Mouse (Mus musculus): ENCODE data around the gene Trim10.
"Not testable (repeated sequence)": the region's sequence is repeated elsewhere in the genome, so short reads cannot be mapped to it uniquely, and the experiment has no call there.

The Trim10 gene

GRCm38 (mm10) chr17:36866719-36867527 lies 2.5 kb upstream of the Trim10 start, which contains the start of gene Trim15:
Gene Trim15, minus strand, starts transcription at chr17:36867210.
- no peak for DNase-seq

DNA sequence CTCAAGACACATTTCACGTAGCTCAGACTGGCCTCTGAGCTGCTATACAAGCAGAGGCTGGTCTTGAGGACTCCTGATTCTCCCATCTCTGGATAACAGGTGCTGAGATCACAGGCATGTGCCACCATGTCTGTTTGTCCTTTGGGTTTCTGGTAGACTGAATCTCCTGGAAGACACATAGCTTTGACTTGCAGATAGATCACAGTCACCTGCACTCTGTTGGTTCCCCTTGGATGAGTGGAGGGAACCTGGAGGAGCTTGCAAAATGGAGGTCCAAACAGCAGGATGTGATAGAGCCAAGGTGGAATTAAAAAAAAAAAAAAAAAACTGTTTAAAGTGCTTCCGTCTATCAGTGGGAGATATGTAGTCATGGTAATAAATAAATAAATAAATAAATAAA lies 538 bp upstream of the Trim10 start:
- DNase-seq: no peak

DNA sequence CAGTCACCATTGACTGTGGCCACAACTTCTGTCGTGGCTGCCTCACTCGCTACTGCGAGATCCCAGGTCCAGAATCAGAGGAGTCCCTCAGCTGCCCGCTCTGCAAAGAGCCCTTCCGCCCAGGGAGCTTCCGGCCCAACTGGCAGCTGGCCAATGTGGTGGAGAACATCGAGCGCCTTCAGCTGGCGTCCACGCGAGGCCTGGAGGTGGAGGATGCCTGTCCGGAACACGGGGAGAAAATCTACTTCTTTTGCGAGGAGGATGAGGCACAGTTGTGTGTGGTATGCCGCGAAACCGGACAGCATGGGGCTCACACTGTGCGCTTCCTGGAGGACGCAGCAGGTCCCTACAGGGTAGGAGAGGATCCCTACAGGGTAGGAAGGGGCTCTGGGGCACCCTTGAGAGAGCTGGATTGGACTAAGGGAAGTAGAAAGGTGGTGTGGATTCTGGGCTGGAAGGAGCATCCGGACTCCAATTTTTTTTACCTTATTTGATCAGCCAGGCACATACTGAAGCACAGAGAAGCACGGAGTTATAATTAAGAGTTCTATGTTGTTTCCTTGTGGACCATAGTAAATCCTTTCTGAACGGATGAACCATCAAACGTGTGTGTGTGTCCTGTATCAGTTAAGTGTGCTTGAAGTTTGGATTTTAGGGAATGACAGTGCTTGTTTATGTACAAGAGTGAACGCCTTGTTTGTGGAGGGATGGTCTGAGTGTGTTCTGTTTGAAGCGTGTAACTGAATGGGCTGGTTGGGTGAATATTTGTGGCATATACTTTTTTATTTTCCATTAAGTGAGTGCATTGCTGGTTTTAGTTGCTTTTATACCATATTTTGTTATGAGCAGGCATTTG lies 809 bp downstream of the Trim10 start:
- DNase-seq: no peak

DNA sequence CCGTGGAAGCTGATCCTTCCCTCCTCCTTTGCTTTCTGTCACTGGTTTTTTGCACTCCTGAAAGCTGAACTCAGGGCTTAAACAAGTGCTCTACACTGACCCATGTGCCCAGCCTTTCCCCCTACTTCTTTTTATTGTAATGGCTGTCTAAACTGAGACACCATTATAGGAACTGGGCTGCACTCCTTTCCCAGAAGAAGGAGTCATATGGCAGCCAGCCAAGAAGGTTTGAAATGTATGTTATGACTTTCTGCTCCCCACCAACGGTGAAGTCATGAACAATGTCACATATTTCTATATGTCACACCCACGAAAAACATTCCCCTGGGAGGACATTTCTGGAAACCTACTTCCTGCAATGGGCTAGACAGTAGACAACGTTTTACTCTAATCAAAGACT lies 5.3 kb downstream of the Trim10 start:
- DNase-seq: no peak

DNA sequence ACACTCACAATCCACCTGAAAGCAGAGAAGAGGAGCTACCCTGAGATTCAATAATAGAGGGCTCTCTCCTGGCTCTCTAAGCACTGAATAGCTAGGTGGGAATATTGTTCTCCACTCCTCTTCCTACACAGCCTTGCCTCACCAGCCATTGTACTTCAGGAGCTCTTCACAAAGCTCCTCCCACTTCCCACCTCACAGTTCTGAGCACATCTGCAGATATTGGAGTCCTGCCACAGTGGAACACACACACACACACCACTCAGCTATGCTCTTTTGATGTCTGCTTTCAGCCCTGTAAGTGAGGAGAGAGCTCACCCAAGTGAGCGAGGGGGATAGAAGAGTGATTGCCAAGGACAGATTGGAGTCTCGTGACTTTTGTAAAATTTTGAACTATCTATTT lies 14.0 kb downstream of the Trim10 start:
- no peak for DNase-seq

DNA sequence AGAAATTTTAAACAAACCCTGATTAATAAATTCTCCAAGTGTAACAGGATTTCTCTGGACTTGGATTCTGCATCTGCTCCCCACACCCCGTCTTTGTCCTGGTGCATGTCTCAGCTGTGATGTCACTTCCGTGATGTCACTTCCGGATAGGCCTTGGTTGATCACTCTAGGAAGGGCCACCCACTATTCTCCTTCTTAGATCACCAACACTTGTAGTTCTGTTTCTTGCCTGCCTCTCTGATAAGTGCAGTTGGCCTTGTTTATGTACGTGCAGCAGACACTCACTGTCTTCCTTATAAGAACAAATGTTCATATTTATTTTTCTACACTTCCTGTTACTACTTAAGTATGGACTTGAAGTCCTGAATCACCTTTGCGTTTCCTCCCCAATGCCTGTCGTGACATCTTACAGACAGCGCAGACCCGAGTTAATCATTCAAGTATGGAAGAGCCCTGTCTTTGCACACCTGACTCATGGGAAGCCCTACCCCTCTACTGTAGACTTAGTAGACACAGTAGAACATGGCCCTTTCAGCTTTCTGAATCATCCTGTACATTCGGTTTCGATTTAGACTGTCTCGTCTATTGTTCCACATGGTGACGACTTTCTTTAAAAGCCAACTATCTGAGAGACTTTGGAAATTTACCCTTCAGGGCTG lies 15.9 kb downstream of the Trim10 start:
- no peak for DNase-seq

DNA sequence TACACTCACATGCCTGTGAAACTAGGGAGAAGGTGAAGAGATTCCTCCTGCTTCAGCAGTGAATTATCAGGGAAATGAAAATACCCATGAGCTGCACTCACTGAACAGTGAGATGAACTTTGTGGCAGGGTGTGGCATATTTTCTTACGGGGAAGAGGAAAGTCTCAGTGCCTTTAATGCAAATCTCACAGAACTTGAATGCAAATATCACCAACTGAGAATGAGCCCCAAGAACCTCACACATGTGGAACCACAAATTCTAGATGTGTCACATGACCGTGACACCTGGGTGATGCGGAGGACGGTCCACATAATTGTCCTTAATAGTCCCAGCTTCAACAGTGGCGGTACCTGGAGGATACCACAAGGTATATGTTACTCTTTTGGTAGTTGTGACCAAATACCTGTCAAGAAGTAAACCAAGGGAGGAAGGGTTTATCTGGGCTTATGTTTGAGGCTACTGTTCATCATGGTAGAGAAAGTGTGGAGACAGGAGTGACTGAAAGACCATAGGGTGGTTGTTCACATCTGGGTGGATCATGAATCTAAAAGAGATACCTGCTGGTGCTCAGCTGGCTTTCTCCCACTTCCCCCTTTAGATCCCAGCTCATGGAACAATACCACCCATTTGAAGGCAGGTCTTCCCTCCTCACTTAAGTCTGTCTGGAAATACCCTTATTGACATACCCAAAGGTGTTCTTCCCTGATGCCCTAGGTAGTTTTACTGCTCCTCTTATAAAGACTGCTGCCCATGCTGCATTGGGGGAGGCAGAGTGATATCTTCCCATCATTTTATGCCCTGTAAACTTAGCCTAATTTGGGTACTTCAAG lies 20.9 kb downstream of the Trim10 start, which contains the start of gene Trim40:
TSS of gene Trim40 (minus strand) at position 51 of the 831 bp plus-strand sequence.
- DNase-seq: no peak

DNA sequence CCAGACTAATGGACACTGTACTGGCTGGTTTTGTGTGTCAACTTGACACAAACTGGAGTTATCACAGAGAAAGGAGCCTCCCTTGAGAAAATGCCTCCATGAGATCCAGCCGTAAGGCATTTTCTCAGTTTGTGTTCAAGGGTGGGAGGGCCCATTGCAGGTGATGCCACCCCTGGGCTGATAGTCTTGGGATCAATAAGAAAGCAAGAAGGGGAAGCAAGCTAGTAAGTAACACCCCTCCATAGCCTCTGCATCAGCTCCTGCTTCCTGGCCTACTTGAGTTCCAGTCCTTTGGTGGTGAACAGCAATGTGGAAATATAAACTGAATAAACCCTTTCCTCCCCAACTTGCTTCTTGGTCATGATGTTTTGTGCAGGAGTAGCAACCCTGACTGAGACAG lies 22.1 kb downstream of the Trim10 start:
- DNase-seq: not testable (repeated sequence)

DNA sequence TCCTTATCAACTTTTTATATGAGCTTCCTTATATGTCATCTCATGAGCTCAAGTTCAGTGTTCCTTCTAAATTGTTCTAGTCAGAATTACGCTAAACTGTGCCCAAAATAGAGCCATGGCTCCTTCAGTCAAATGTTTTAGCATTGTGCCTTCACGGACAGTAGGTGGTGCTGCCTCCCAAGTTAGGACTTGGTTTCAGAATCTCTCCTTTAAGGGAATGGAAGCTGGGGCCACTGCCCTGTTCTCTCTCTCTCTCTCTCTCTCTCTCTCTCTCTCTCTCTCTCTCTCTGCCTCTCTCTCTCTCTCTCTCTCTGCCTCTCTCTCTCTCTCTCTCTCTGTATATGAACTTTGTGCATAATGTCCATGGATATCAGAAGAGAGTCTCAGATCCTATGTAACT lies 23.0 kb downstream of the Trim10 start:
- peak; percentile 15 to 25 for DNase-seq

DNA sequence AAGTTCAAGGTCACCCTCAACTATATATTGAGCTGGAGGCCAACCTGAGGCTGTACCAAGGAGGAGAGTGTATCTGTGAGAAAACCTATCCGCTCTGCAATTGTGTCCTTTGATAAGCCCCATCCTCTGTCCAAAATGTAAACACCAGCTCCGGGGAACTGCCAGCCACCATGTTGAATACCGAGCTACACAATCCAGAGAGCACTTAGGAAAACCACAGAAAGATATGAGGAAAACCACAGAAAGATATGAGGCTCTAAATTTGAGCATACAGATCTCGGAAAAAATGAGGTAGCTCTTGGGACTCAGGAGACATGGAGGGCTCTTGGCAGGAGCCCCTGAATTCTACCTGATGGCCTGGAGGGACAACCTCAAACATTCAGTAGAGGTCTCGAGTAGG lies 24.0 kb downstream of the Trim10 start:
- no peak for DNase-seq

GRCm38 (mm10) chr17:36896583-36896982 lies 27.2 kb downstream of the Trim10 start:
- DNase-seq: peak; percentile 21 to 44

DNA sequence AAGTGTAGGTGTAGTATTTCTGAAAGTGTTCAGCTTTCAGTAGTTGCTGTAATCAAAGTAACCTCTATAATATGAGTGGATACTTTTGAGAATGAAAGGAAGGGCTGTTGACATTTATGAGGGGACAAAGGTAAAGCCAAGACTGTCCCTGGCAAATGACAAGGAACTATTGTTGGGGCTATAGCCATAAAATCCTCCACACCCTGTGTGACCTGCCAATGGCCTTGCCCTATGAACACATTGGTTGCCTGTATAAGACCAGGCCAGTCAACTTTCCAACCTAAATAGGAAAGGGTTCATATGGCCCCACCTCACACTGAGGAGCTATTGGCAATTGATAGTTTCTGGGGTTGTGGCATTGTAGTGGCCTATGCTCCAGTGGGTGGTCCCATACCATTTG lies 27.7 kb downstream of the Trim10 start:
- DNase-seq: no peak

DNA sequence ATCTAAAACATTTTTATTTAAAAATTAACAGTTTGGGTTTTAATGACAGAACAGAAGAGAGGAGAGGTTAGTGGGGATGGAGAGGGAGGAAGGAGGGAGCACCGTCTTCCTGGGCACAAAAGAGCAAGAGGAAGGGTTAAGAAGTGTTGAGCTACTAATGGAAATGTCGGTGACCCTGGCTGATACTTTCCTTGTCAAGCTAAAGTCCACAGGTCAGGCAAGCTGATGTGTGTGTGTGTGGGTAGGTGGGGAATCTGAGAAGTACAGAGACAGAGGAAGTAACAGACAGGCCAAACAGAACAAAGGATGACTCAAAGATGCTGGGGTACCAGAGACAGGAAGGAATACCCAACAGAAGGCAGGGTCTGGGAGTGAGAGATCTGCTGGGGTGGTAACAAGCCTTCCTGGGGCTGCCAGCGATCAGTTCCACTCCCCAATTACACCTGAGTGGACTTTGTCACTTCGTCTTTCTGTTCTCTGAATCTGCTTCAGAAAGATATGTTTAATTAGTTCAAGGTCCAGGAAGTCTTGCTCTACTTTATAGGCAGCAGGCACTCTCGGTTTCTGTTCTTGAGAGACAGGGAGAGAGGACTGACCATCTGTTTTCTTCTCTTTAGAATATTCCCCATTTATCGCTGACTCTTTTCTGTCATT lies 28.3 kb downstream of the Trim10 start, which contains the start of gene Trim31:
TSS of gene Trim31 (plus strand) at position 567 of the 654 bp plus-strand sequence.
- no peak for DNase-seq

GRCm38 (mm10) chr17:36899376-36899775 lies 30.0 kb downstream of the Trim10 start:
- DNase-seq: no peak

- DNase-seq: no peak
These were observed 30.6 kb downstream of the Trim10 start for GRCm38 (mm10) chr17:36900001-36900400.

- DNase-seq: no peak
These were observed 31.3 kb downstream of the Trim10 start for GRCm38 (mm10) chr17:36900691-36901090.

DNA sequence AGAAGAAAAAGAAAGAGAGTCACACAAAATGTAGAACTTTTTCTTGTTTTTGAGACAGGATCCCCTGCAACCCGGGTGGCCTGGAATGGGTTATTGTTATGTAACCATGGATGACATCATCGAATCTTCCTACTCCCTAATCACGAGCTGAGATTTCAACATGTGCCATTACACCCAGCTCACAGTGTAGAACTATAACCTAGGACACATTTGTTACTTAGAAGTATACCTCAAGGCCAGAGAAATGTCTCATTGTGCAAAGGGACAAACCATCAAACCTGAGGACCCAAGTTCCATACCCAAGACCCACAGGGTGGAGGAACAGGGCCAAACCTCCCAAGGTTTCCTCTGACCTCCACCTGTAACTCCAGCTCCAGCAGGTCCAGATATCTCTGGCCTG lies 34.3 kb downstream of the Trim10 start:
- DNase-seq: no peak

- no peak for DNase-seq
These were observed 38.9 kb downstream of the Trim10 start for GRCm38 (mm10) chr17:36908235-36908634.

GRCm38 (mm10) chr17:36909802-36910201 lies 40.4 kb downstream of the Trim10 start:
- DNase-seq: no peak

DNA sequence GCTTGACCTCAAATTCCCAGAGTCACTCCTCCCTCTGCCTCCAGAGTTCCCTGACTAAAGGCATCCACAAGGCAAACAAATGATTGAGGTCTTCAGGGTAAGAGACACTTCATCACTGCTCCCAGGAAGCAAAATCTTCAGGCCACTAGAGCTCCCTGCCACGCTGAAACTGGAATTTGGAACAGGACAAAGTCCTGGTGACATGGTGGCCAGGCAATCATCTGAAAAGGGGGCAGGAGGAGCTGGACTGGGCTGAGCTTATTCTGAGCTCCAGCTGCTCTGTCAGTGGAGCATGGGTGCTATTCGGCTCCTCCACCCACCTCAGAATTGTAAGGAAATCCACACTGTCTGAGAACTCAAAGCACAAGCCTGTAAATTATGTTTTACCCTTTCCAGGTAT lies 42.7 kb downstream of the Trim10 start:
- no peak for DNase-seq

DNA sequence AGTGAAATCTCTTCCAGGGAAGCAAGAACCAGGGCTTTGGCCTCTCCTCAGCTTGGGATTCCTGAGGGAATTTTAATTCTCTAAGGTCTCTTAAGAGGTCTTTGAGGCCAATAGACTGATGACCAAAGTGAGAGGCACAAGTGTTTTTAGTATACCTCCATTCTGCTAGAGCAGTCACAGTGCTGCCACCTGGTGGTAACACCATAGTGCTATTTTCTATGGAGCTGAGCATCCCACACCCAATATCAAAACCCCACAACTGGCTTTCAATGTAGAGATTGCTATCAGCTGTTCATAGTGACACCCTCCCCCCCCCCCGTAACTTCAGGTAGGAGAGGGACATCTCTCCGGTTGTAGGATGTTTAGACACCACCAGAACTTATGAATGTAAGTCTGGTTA lies 44.7 kb downstream of the Trim10 start:
- peak; percentile 77 to 83 for DNase-seq

- peak; percentile 62 to 66 for DNase-seq
These were observed 45.7 kb downstream of the Trim10 start for GRCm38 (mm10) chr17:36915076-36915475.

Data from cerebellum, postnatal 36 days (tissue).